ENCODE assay signal across 11 mouse cellular contexts in the genomic region with DNA sequence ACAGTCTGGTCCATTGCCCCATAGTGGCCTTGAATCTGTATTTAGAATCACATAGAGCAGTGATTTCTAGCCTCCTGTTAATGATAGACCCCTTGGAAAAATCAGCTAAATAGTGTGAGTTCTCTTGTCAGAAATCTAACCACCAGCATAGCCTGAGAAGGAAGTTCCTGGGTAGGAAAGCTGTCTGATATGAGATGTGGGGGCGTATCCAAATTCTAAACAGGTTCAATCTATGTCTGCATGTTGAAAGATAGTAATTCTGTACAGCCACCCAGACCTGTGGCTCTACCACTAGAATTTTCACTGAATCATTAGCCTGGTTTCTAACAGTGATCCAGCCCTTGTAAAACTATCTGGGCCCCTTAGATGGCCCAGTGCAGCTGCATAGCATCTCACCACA. TPM values are rescaled to one million over a fixed set of nuclear protein-coding genes. Genes with fewer than 3 reads are reported as not detected.
DNase-seq lines count a peak whose midpoint lies in the region; ATAC-seq lines count a peak whose summit lies in the region.
"Had no signal": no experiment of that assay in that cellular context is flagged by ENCODE, and none has a peak within 500 bp of the region (broad histone marks: within the 10 kb centered on the region; RNA-seq: fewer than 3 reads in every experiment).

No protein-coding gene starts in this region.

- no peaks in the 10 kb centered on the region for H3K27me3 ChIP-seq in heart, embryonic 16.5 days (ENCODE audit: control insufficient read depth, insufficient read depth, low read length)
- no peaks in the 10 kb centered on the region for H3K27me3 ChIP-seq in hindbrain, embryonic 16.5 days (replicated peaks; ENCODE audit: control insufficient read depth, insufficient read depth, low read length)
- no peaks in the 10 kb centered on the region for H3K27me3 ChIP-seq in midbrain, embryonic 14.5 days (ENCODE audit: control insufficient read depth, insufficient read depth, low read length)

- no peak for ATAC-seq in heart, embryonic 16.5 days (replicated peaks; ENCODE audit: extremely low read depth, insufficient read depth, low FRiP score)
- peak; percentile 59 for ATAC-seq in common myeloid progenitor, adult 5-6 weeks (replicated peaks; ENCODE audit: low read depth, poor library complexity, severe bottlenecking)
- no peak for ATAC-seq in hindbrain, embryonic 16.5 days
- ATAC-seq in midbrain, embryonic 14.5 days (ENCODE audit: low FRiP score, low TSS enrichment): no peak

- peak overlapping the region; percentile 64 for H3K4me2 ChIP-seq in heart, embryonic 16.5 days (ENCODE audit: low read depth, low read length)
- peak overlapping the region; percentile 63 for H3K4me2 ChIP-seq in hindbrain, embryonic 16.5 days (ENCODE audit: low read length)
- peak overlapping the region; percentile 60 for H3K4me2 ChIP-seq in midbrain, embryonic 14.5 days (ENCODE audit: low read length)

- no peak for DNase-seq in heart, adult 18-20 months
- no peak for DNase-seq in midbrain, embryonic 14.5 days
- DNase-seq in gastrocnemius, postnatal 14 days: no peak
- no peak for DNase-seq in thymus, postnatal 36 days
- DNase-seq in left cerebral cortex, postnatal 25 days (ENCODE audit: low spot score in 2 of 2): no peak
- DNase-seq: right cerebral cortex, adult 18-20 months had no signal

- no peaks in the 10 kb centered on the region for H3K36me3 ChIP-seq in heart, embryonic 16.5 days (ENCODE audit: control insufficient read depth, insufficient read depth)
- H3K36me3 ChIP-seq in hindbrain, embryonic 16.5 days (ENCODE audit: control insufficient read depth, insufficient read depth, low read length): no peaks in the 10 kb centered on the region
- no peaks in the 10 kb centered on the region for H3K36me3 ChIP-seq in midbrain, embryonic 14.5 days (ENCODE audit: control insufficient read depth, insufficient read depth, low read length)

- H3K27ac ChIP-seq in heart, embryonic 16.5 days (ENCODE audit: low read length): no peak overlapping the region
- H3K27ac ChIP-seq in hindbrain, embryonic 16.5 days (ENCODE audit: low read depth, low read length): no peak overlapping the region
- H3K27ac ChIP-seq in midbrain, embryonic 14.5 days (replicated peaks; ENCODE audit: low read depth, low read length): no peak overlapping the region

- peaks cover 6% of the 10 kb centered on the region; the same call in 1 of the 2 replicates for H3K4me1 ChIP-seq in heart, embryonic 16.5 days (ENCODE audit: control insufficient read depth, insufficient read depth, low read length)
- peaks cover 4% of the 10 kb centered on the region for H3K4me1 ChIP-seq in hindbrain, embryonic 16.5 days (ENCODE audit: control insufficient read depth, insufficient read depth, low read depth, low read length)
- H3K4me1 ChIP-seq in midbrain, embryonic 14.5 days (ENCODE audit: control insufficient read depth, insufficient read depth, low read length): no peaks in the 10 kb centered on the region

- intact Hi-C loops in gastrocnemius, postnatal 14 days (cut with DNase I; ENCODE audit: low total_unique reads): no loop called here
- intact Hi-C loops in left cerebral cortex, postnatal 25 days (cut with DNase I): loop anchor here (5.0 kb wide), 2 partner anchors 117 to 148 kb away; a partner anchor contains a TSS

- H3K9ac ChIP-seq in heart, embryonic 16.5 days (ENCODE audit: low read length): no peak overlapping the region
- no peak overlapping the region for H3K9ac ChIP-seq in hindbrain, embryonic 16.5 days (ENCODE audit: low read depth, low read length)
- no peak overlapping the region for H3K9ac ChIP-seq in midbrain, embryonic 14.5 days (replicated peaks; ENCODE audit: low read length)

- WGBS in heart, embryonic 16.5 days: 46% methylated on average over 1 of the region's 1 CpGs
- WGBS in hindbrain, embryonic 16.5 days: 90% methylated on average over 1 of the region's 1 CpGs
- WGBS in midbrain, embryonic 14.5 days: 83% methylated on average over 1 of the region's 1 CpGs

- H3K9me3 ChIP-seq in heart, embryonic 16.5 days (replicated peaks; ENCODE audit: control insufficient read depth, low read length): no peaks in the 10 kb centered on the region
- no peaks in the 10 kb centered on the region for H3K9me3 ChIP-seq in hindbrain, embryonic 16.5 days (ENCODE audit: control insufficient read depth, low read length)
- no peaks in the 10 kb centered on the region for H3K9me3 ChIP-seq in midbrain, embryonic 14.5 days (ENCODE audit: control insufficient read depth, low read length)

- peak overlapping the region; percentile 56 for H3K4me3 ChIP-seq in heart, embryonic 16.5 days (ENCODE audit: low read length)
- H3K4me3 ChIP-seq in hindbrain, embryonic 16.5 days (ENCODE audit: low read length): no peak overlapping the region
- H3K4me3 ChIP-seq in midbrain, embryonic 14.5 days (replicated peaks; ENCODE audit: low read depth, low read length): 0 out of 2 replicates have a peak overlapping the region, but pooled peaks have one; percentile 50

RNA-seq across cellular contexts. Expression of a gene that starts 1.4 kb away (rescaled TPM):
- 8.4 and 10.0 TPM in 2 replicates for polyA plus RNA-seq in heart, embryonic 16.5 days (2015; fragmentation: Nextera tagmentation; extraction: Ambion mirVana)
- 1 to 10 TPM; 5.6 to 6.6 TPM for total RNA-seq in heart, adult 18-20 months (2021)
- total RNA-seq in common myeloid progenitor, adult 5-6 weeks (2017): 9.8 and 10.1 TPM in 2 replicates
- 8.4 and 12.5 TPM in 2 replicates for polyA plus RNA-seq in hindbrain, embryonic 16.5 days (2015; fragmentation: Nextera tagmentation; extraction: Ambion mirVana)
- 12.3 and 13.5 TPM in 2 replicates for polyA plus RNA-seq in midbrain, embryonic 14.5 days (2014; fragmentation: Nextera tagmentation; extraction: Ambion mirVana)
- total RNA-seq in gastrocnemius, postnatal 14 days (2021): 1 to 10 TPM; 5.5 to 6.1 TPM
- total RNA-seq in left cerebral cortex, postnatal 25 days (2021): 10 to 100 TPM; 16.6 to 19.0 TPM

RNA-seq across cellular contexts. Expression of a gene that starts 7.2 kb away (rescaled TPM):
- not detected in 2 replicates for polyA plus RNA-seq in heart, embryonic 16.5 days (2015; fragmentation: Nextera tagmentation; extraction: Ambion mirVana)
- total RNA-seq in heart, adult 18-20 months (2021): not detected
- not detected in 2 replicates for total RNA-seq in common myeloid progenitor, adult 5-6 weeks (2017)
- not detected in 2 replicates for polyA plus RNA-seq in hindbrain, embryonic 16.5 days (2015; fragmentation: Nextera tagmentation; extraction: Ambion mirVana)
- not detected in 2 replicates for polyA plus RNA-seq in midbrain, embryonic 14.5 days (2014; fragmentation: Nextera tagmentation; extraction: Ambion mirVana)
- not detected for total RNA-seq in gastrocnemius, postnatal 14 days (2021)
- total RNA-seq in left cerebral cortex, postnatal 25 days (2021): not detected
- total RNA-seq: adrenal gland, adult 18-20 months had no signal
- polyA plus RNA-seq: liver, embryonic 16.5 days had no signal

RNA-seq across cellular contexts. Expression of a gene that starts 51.0 kb away (rescaled TPM):
- polyA plus RNA-seq in heart, embryonic 16.5 days (2015; fragmentation: Nextera tagmentation; extraction: Ambion mirVana): not detected in 2 replicates
- total RNA-seq in heart, adult 18-20 months (2021): not detected
- total RNA-seq in common myeloid progenitor, adult 5-6 weeks (2017): not detected in 2 replicates
- not detected in 2 replicates for polyA plus RNA-seq in hindbrain, embryonic 16.5 days (2015; fragmentation: Nextera tagmentation; extraction: Ambion mirVana)
- not detected in 2 replicates for polyA plus RNA-seq in midbrain, embryonic 14.5 days (2014; fragmentation: Nextera tagmentation; extraction: Ambion mirVana)
- total RNA-seq in gastrocnemius, postnatal 14 days (2021): not detected
- not detected for total RNA-seq in left cerebral cortex, postnatal 25 days (2021)

RNA-seq across cellular contexts. Expression of a gene that starts 51.0 kb away (rescaled TPM):
- not detected in 2 replicates for polyA plus RNA-seq in heart, embryonic 16.5 days (2015; fragmentation: Nextera tagmentation; extraction: Ambion mirVana)
- not detected for total RNA-seq in heart, adult 18-20 months (2021)
- not detected in 2 replicates for total RNA-seq in common myeloid progenitor, adult 5-6 weeks (2017)
- polyA plus RNA-seq in hindbrain, embryonic 16.5 days (2015; fragmentation: Nextera tagmentation; extraction: Ambion mirVana): not detected in 2 replicates
- not detected in 2 replicates for polyA plus RNA-seq in midbrain, embryonic 14.5 days (2014; fragmentation: Nextera tagmentation; extraction: Ambion mirVana)
- total RNA-seq in gastrocnemius, postnatal 14 days (2021): not detected
- total RNA-seq in left cerebral cortex, postnatal 25 days (2021): not detected
- total RNA-seq: adrenal gland, adult 18-20 months had no signal
- polyA plus RNA-seq: liver, embryonic 16.5 days had no signal

RNA-seq across cellular contexts. Expression of a gene that starts 54.7 kb away (rescaled TPM):
- polyA plus RNA-seq in heart, embryonic 16.5 days (2015; fragmentation: Nextera tagmentation; extraction: Ambion mirVana): not detected in 2 replicates
- not detected for total RNA-seq in heart, adult 18-20 months (2021)
- not detected in 2 replicates for total RNA-seq in common myeloid progenitor, adult 5-6 weeks (2017)
- polyA plus RNA-seq in hindbrain, embryonic 16.5 days (2015; fragmentation: Nextera tagmentation; extraction: Ambion mirVana): 0.09 and 0.15 TPM in 2 replicates
- polyA plus RNA-seq in midbrain, embryonic 14.5 days (2014; fragmentation: Nextera tagmentation; extraction: Ambion mirVana): not detected in 2 replicates
- total RNA-seq in gastrocnemius, postnatal 14 days (2021): not detected
- total RNA-seq in left cerebral cortex, postnatal 25 days (2021): under 1 TPM in 1 of 2 experiments, not detected in 1; 0.23 TPM
- total RNA-seq: adrenal gland, adult 18-20 months had no signal
- polyA plus RNA-seq: liver, embryonic 16.5 days had no signal
